Mouse (Mus musculus) inflammation-experienced regulatory T-cells, adult 6 months (primary cell): ENCODE data around the gene Zbtb45. TPM values are rescaled to one million over a fixed set of nuclear protein-coding genes. Genes with fewer than 3 reads are reported as not detected.

Source experiments
- ATAC-seq: one replicate; pipeline ENCODE4 v1.8.0; 2017
- polyA plus RNA-seq, 3 experiments: library from polyadenylated mRNA; unstranded; fragments of 100-300 nt; shearing (Covaris generic); gene quantifications; one replicate each; pipeline ENCODE4 v1.2.1; 2017

Zbtb45 gene
- 1 to 10 TPM; 5.4 to 8.0 (median 6.5) TPM for polyA plus RNA-seq

GRCm38 (mm10) chr7:13010005-13010908, at the start of gene Zbtb45:
Gene Zbtb45 (minus strand): TSS chr7:13010034.
- no peak for ATAC-seq

GRCm38 (mm10) chr7:13059536-13059935, 49.7 kb upstream of the Zbtb45 start:
- ATAC-seq, result no peak

GRCm38 (mm10) chr7:13056913-13057700, 47.3 kb upstream of the Zbtb45 start:
- no peak for ATAC-seq

GRCm38 (mm10) chr7:13054287-13055010, 44.6 kb upstream of the Zbtb45 start, which contains the start of gene Mzf1:
Gene Mzf1 (minus strand): TSS chr7:13054764.
- ATAC-seq, result peak; percentile 94

GRCm38 (mm10) chr7:13053961-13054286, 44.1 kb upstream of the Zbtb45 start:
- ATAC-seq, result peak; percentile 42

GRCm38 (mm10) chr7:13053501-13053900, 43.7 kb upstream of the Zbtb45 start:
- no peak for ATAC-seq

- ATAC-seq, result no peak
Observed at GRCm38 (mm10) chr7:13053001-13053400, 43.2 kb upstream of the Zbtb45 start.

GRCm38 (mm10) chr7:13046084-13046483, 36.2 kb upstream of the Zbtb45 start:
- peak; percentile 90 for ATAC-seq

GRCm38 (mm10) chr7:13044254-13044625, 34.4 kb upstream of the Zbtb45 start:
- ATAC-seq, result no peak

- no peak for ATAC-seq
Observed at GRCm38 (mm10) chr7:13043445-13044253, 33.8 kb upstream of the Zbtb45 start.

- no peak for ATAC-seq
Observed at GRCm38 (mm10) chr7:13043120-13043444, 33.2 kb upstream of the Zbtb45 start.

GRCm38 (mm10) chr7:13042511-13042910, 32.7 kb upstream of the Zbtb45 start:
- no peak for ATAC-seq

GRCm38 (mm10) chr7:13041256-13041655, 31.4 kb upstream of the Zbtb45 start:
- no peak for ATAC-seq

GRCm38 (mm10) chr7:13039181-13039580, 29.3 kb upstream of the Zbtb45 start:
- no peak for ATAC-seq

- no peak for ATAC-seq
Observed at GRCm38 (mm10) chr7:13038621-13039169, 28.9 kb upstream of the Zbtb45 start.

GRCm38 (mm10) chr7:13037901-13038555, 28.2 kb upstream of the Zbtb45 start, which contains the start of gene Ube2m:
Gene Ube2m (minus strand): TSS chr7:13038275.
- peak; percentile 71 for ATAC-seq

- no peak for ATAC-seq
Observed at GRCm38 (mm10) chr7:13037366-13037765, 27.5 kb upstream of the Zbtb45 start.

- ATAC-seq, result no peak
Observed at GRCm38 (mm10) chr7:13036806-13037205, 27.0 kb upstream of the Zbtb45 start.

GRCm38 (mm10) chr7:13035211-13035855, 25.5 kb upstream of the Zbtb45 start:
- ATAC-seq, result no peak

- ATAC-seq, result peak; percentile 63
Observed at GRCm38 (mm10) chr7:13034148-13034977, 24.5 kb upstream of the Zbtb45 start, which contains the start of gene Chmp2a. Gene Chmp2a (minus strand): TSS chr7:13034807.
